Mouse (Mus musculus): Measurements from ENCODE around the gene Mta2.

DNA sequence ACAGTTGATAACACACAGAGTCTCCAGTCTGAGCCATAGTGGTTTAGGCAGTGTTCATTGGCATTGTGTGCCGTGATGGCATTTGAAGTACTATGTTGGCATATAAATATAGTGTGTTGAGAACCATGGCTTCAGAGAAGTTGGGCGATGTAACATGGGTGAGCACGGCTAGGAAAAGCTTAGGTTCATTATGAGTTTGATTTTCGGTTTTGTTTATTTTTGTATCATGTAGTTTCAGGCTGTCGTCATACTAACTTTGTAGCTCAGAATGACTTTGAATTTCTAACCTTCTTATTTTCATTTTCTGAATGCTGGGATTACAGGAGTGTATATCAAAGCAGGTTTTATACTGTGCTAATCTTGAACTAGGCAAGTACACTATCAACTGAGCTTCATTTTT lies 38.3 kb upstream of the Mta2 start:
- TF ChIP-seq CTCF (IDR thresholded peaks at IDR 0.05; ENCODE audit: insufficient read depth, low read length) (no peak), POLR2A (IDR thresholded peaks at IDR 0.05; ENCODE audit: borderline replicate concordance, extremely low read depth, low read depth, low read length) (no peak)

All from lung, adult 2 months (tissue).